Mouse (Mus musculus) c-Kit-positive CD71-positive TER-119-positive erythroid progenitor cells, embryonic 14.5 days (primary cell): Measurements from ENCODE around the gene Vmn1r175.
"Not testable (repeated sequence)": the region's sequence is repeated elsewhere in the genome, so short reads cannot be mapped to it uniquely, and the experiment has no call there.

Source experiments
- DNase-seq: peaks from one replicate; pipeline ENCODE4 v3.0.0-alpha.2; 2013; ENCODE audit warnings: low spot score

The Vmn1r175 gene

GRCm38 (mm10) chr7:23810543-23810942 is at the start of gene Vmn1r175:
Vmn1r175 (minus strand) TSS chr7:23810643.
- DNase-seq: not testable (repeated sequence)

DNA sequence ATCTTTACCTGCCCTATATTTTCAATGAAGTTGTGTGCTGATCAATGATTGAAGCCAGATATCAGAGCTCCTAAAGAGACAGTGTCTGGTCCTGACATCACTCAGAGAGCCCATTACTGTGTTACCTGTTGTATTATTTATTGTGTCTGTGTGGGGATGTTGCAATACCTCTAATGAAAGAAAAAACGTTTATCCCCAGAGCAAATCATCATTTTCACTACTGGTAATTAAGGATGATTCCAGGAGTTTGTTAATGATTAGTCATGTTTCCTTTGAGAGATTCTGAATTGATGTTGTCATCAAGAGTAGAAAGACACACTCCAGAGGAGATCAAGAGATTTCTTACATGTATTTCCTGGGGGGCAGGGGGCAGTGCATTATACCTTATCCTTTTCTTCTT is 26.8 kb upstream of the Vmn1r175 start, which contains the start of gene Vmn1r176:
Gene Vmn1r176 (minus strand): TSS at position 101 of the 400 bp plus-strand sequence.
- DNase-seq: not testable (repeated sequence)

DNA sequence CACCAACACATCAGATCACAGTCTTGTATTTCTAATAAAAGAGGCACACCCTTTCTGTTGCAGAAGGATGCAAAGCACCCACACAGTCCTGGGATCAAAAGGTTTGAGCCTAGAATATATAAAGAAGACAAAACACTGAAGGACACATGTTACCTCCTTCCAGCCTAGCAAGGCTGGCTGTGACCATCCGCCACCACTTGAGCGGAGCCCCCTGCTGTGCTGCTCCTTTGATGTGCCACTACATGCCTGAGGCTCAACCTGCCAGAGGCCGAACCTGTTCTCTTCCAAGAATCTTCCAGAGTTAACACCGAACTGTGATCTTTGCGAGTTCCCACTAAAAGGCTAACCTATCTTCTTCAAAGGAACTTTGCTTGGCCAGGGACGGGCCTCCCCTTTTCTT is 25.9 kb downstream of the Vmn1r175 start:
- DNase-seq: no peak
